Mouse (Mus musculus) frontal cortex, postnatal 14 days (tissue): Measurements from ENCODE around the gene Srgap2.
"Not testable (repeated sequence)": the region's sequence is repeated elsewhere in the genome, so short reads cannot be mapped to it uniquely, and the experiment has no call there.

Experiments used
- DNase-seq, 2 experiments: peaks; one replicate each; pipeline ENCODE4 v3.0.0; 2022; ENCODE audit warnings: low spot score in 2 of 2

The Srgap2 gene

GRCm38 (mm10) chr1:131345422-131346419 lies 181.4 kb downstream of the Srgap2 start:
- DNase-seq: no peak

GRCm38 (mm10) chr1:131344691-131345090 lies 182.5 kb downstream of the Srgap2 start:
- DNase-seq: no peak

GRCm38 (mm10) chr1:131336017-131336416 lies 191.1 kb downstream of the Srgap2 start:
- DNase-seq: no peak

- no peak for DNase-seq
Observed at GRCm38 (mm10) chr1:131335604-131336003, 191.5 kb downstream of the Srgap2 start.

- DNase-seq: no peak
Observed at GRCm38 (mm10) chr1:131331180-131331579, 196.0 kb downstream of the Srgap2 start.

GRCm38 (mm10) chr1:131329093-131329492 lies 198.1 kb downstream of the Srgap2 start:
- DNase-seq: not testable (repeated sequence)

- DNase-seq: no peak
Observed at GRCm38 (mm10) chr1:131327167-131327566, 200.0 kb downstream of the Srgap2 start.

- DNase-seq: no peak
Observed at GRCm38 (mm10) chr1:131324816-131325463, 202.2 kb downstream of the Srgap2 start.

- DNase-seq: no peak
Observed at GRCm38 (mm10) chr1:131319598-131320330, 207.4 kb downstream of the Srgap2 start.

GRCm38 (mm10) chr1:131318397-131318796 lies 208.8 kb downstream of the Srgap2 start:
- no peak for DNase-seq

GRCm38 (mm10) chr1:131317625-131318024 lies 209.5 kb downstream of the Srgap2 start:
- no peak for DNase-seq

GRCm38 (mm10) chr1:131311284-131311683 lies 215.9 kb downstream of the Srgap2 start:
- DNase-seq: no peak

- no peak for DNase-seq
Observed at GRCm38 (mm10) chr1:131310237-131310818, 216.8 kb downstream of the Srgap2 start.

GRCm38 (mm10) chr1:131300750-131301149 lies 226.4 kb downstream of the Srgap2 start:
- DNase-seq: no peak

- no peak for DNase-seq
Observed at GRCm38 (mm10) chr1:131299788-131300187, 227.4 kb downstream of the Srgap2 start.

- DNase-seq: no peak
Observed at GRCm38 (mm10) chr1:131299240-131299639, 227.9 kb downstream of the Srgap2 start.

GRCm38 (mm10) chr1:131298171-131298570 lies 229.0 kb downstream of the Srgap2 start:
- no peak for DNase-seq

GRCm38 (mm10) chr1:131296726-131297125 lies 230.4 kb downstream of the Srgap2 start:
- no peak for DNase-seq

GRCm38 (mm10) chr1:131295200-131295599 lies 232.0 kb downstream of the Srgap2 start:
- no peak for DNase-seq

GRCm38 (mm10) chr1:131293922-131294250 lies 233.3 kb downstream of the Srgap2 start:
- no peak for DNase-seq

GRCm38 (mm10) chr1:131293221-131293921 lies 233.8 kb downstream of the Srgap2 start:
- no peak for DNase-seq
